Mouse (Mus musculus): Measurements from ENCODE around the gene Chrna5. TPM values are rescaled to one million over a fixed set of nuclear protein-coding genes. Genes with fewer than 3 reads are reported as not detected.
"Not testable (repeated sequence)": the region's sequence is repeated elsewhere in the genome, so short reads cannot be mapped to it uniquely, and the experiment has no call there.

Gene Chrna5
- polyA plus RNA-seq (2016; fragmentation: Nextera tagmentation; extraction: Ambion mirVana) = 0.06 and 0.20 TPM in 2 replicates

GRCm38 (mm10) chr9:54980674-54981073, at the start of gene Chrna5:
Chrna5 (plus strand) TSS chr9:54980880.
- Histone ChIP-seq H3K9ac (no peak within 1 kb of the TSS), H3K27ac (no peak within 1 kb of the TSS)

GRCm38 (mm10) chr9:54931765-54932164, 48.9 kb upstream of the Chrna5 start:
- Histone ChIP-seq H3K4me1 (no peaks in the 10 kb centered on the region), H3K27ac (no peak overlapping the region), H3K9ac (no peak overlapping the region), H3K9me3 (replicated peaks) (no peaks in the 10 kb centered on the region), H3K27me3 (replicated peaks) (no peaks in the 10 kb centered on the region), H3K36me3 (no peaks in the 10 kb centered on the region), H3K4me2 (no peak overlapping the region), H3K4me3 (no peak overlapping the region)
- ATAC-seq = no peak
- 4% methylated on average over 1 of the region's 1 CpGs for WGBS (ENCODE audit: insufficient replicate concordance)

More at GRCm38 (mm10) chr9:54980674-54981073, at the start of gene Chrna5:
- no peak for ATAC-seq
- H3K4me1 ChIP-seq = peaks cover 11% of the 10 kb centered on the region
- H3K9me3 ChIP-seq (replicated peaks) = no peaks in the 10 kb centered on the region
- H3K4me3 ChIP-seq = peak within 1 kb of the TSS; percentile 62
- H3K36me3 ChIP-seq = no peaks in the 10 kb centered on the region
- peaks cover 66% of the 10 kb centered on the region for H3K27me3 ChIP-seq (replicated peaks)
- WGBS (ENCODE audit: insufficient replicate concordance) = 59% methylated on average over 8 of the region's 8 CpGs
- H3K4me2 ChIP-seq = peak within 1 kb of the TSS; percentile 81

- no peak overlapping the region for H3K4me2 ChIP-seq
- no peak overlapping the region for H3K27ac ChIP-seq
- no peak overlapping the region for H3K4me3 ChIP-seq
- H3K9ac ChIP-seq = no peak overlapping the region
- H3K9me3 ChIP-seq (replicated peaks) = no peaks in the 10 kb centered on the region
- H3K36me3 ChIP-seq = no peaks in the 10 kb centered on the region
- no peaks in the 10 kb centered on the region for H3K4me1 ChIP-seq
- ATAC-seq = no peak
- WGBS (ENCODE audit: insufficient replicate concordance) = 50% methylated on average over 2 of the region's 2 CpGs
- H3K27me3 ChIP-seq (replicated peaks) = no peaks in the 10 kb centered on the region
These were observed 48.3 kb upstream of the Chrna5 start for GRCm38 (mm10) chr9:54932379-54932778.

- H3K9ac ChIP-seq = no peak overlapping the region
- no peaks in the 10 kb centered on the region for H3K9me3 ChIP-seq (replicated peaks)
- no peaks in the 10 kb centered on the region; the same call in 1 of the 2 replicates for H3K27me3 ChIP-seq (replicated peaks)
- H3K4me2 ChIP-seq = no peak overlapping the region
- no peak overlapping the region for H3K4me3 ChIP-seq
- H3K27ac ChIP-seq = no peak overlapping the region
- H3K36me3 ChIP-seq = no peaks in the 10 kb centered on the region
- no peak for ATAC-seq
- H3K4me1 ChIP-seq = no peaks in the 10 kb centered on the region
- 76% methylated on average over 4 of the region's 4 CpGs for WGBS (ENCODE audit: insufficient replicate concordance)
These were observed 38.6 kb upstream of the Chrna5 start for GRCm38 (mm10) chr9:54942071-54942470.

- H3K4me1 ChIP-seq = no peaks in the 10 kb centered on the region
- no peak overlapping the region for H3K4me2 ChIP-seq
- no peak overlapping the region for H3K27ac ChIP-seq
- no peak overlapping the region for H3K4me3 ChIP-seq
- no peak overlapping the region for H3K9ac ChIP-seq
- no peaks in the 10 kb centered on the region for H3K9me3 ChIP-seq (replicated peaks)
- no peaks in the 10 kb centered on the region for H3K36me3 ChIP-seq
- 57% methylated on average over 2 of the region's 2 CpGs for WGBS (ENCODE audit: insufficient replicate concordance)
- ATAC-seq = no peak
- no peaks in the 10 kb centered on the region; the same call in 1 of the 2 replicates for H3K27me3 ChIP-seq (replicated peaks)
These were observed 36.2 kb upstream of the Chrna5 start for GRCm38 (mm10) chr9:54944467-54944866.

- WGBS (ENCODE audit: insufficient replicate concordance) = 65% methylated on average over 16 of the region's 16 CpGs
- Histone ChIP-seq H3K36me3 (no peaks in the 10 kb centered on the region), H3K4me3 (no peak overlapping the region), H3K4me2 (no peak overlapping the region), H3K4me1 (peaks cover 7% of the 10 kb centered on the region), H3K27me3 (replicated peaks) (no peaks in the 10 kb centered on the region; the same call in 1 of the 2 replicates), H3K9me3 (replicated peaks) (no peaks in the 10 kb centered on the region), H3K27ac (no peak overlapping the region), H3K9ac (no peak overlapping the region)
- no peak for ATAC-seq
These were observed 34.4 kb upstream of the Chrna5 start for GRCm38 (mm10) chr9:54946256-54946655.

GRCm38 (mm10) chr9:54949465-54949864, 31.2 kb upstream of the Chrna5 start:
- Histone ChIP-seq H3K27me3 (replicated peaks) (no peaks in the 10 kb centered on the region; the same call in 1 of the 2 replicates), H3K9ac (no peak overlapping the region), H3K36me3 (peaks cover 25% of the 10 kb centered on the region), H3K27ac (no peak overlapping the region), H3K4me2 (no peak overlapping the region), H3K9me3 (replicated peaks) (no peaks in the 10 kb centered on the region), H3K4me1 (peaks cover 38% of the 10 kb centered on the region), H3K4me3 (no peak overlapping the region)
- no peak for ATAC-seq

- peaks cover 31% of the 10 kb centered on the region for H3K36me3 ChIP-seq
- H3K4me3 ChIP-seq = peak overlapping the region; percentile 94
- peak overlapping the region; percentile 77 for H3K4me2 ChIP-seq
- peak overlapping the region; percentile 91 for H3K9ac ChIP-seq
- H3K4me1 ChIP-seq = peaks cover 40% of the 10 kb centered on the region
- WGBS (ENCODE audit: insufficient replicate concordance) = 19% methylated on average over 8 of the region's 8 CpGs
- not testable (repeated sequence) for H3K9me3 ChIP-seq (replicated peaks); H3K27me3 ChIP-seq (replicated peaks); ATAC-seq
- peak overlapping the region; percentile 51; the same call in 1 of the 2 replicates for H3K27ac ChIP-seq
These were observed 30.5 kb upstream of the Chrna5 start for GRCm38 (mm10) chr9:54950162-54950561.

- Histone ChIP-seq H3K9me3 (replicated peaks) (no peaks in the 10 kb centered on the region), H3K27ac (peak within 1 kb of the TSS; percentile 87), H3K27me3 (replicated peaks) (no peaks in the 10 kb centered on the region; the same call in 1 of the 2 replicates), H3K9ac (peak within 1 kb of the TSS; percentile 91), H3K4me2 (peak within 1 kb of the TSS; percentile 77), H3K4me3 (peak within 1 kb of the TSS; percentile 94), H3K4me1 (peaks cover 46% of the 10 kb centered on the region), H3K36me3 (peaks cover 37% of the 10 kb centered on the region)
- ATAC-seq = peak; percentile 99
- under 1% methylated on average over 62 of the region's 65 CpGs for WGBS (ENCODE audit: insufficient replicate concordance)
These were observed 29.9 kb upstream of the Chrna5 start, which contains the start of the genes Psma4 and AY074887 for GRCm38 (mm10) chr9:54950575-54951321. Psma4 (plus strand) TSS chr9:54950790. AY074887 (minus strand) TSS chr9:54950998.

- no peaks in the 10 kb centered on the region for H3K9me3 ChIP-seq (replicated peaks)
- H3K27me3 ChIP-seq (replicated peaks) = no peaks in the 10 kb centered on the region
- peaks cover 38% of the 10 kb centered on the region for H3K36me3 ChIP-seq
- no peaks in the 10 kb centered on the region for H3K4me1 ChIP-seq
- no peak overlapping the region for H3K4me3 ChIP-seq
- H3K4me2 ChIP-seq = no peak overlapping the region
- no peak overlapping the region for H3K27ac ChIP-seq
- no peak for ATAC-seq
- 87% methylated on average over 4 of the region's 4 CpGs for WGBS (ENCODE audit: insufficient replicate concordance)
- no peak overlapping the region for H3K9ac ChIP-seq
These were observed 19.6 kb upstream of the Chrna5 start for GRCm38 (mm10) chr9:54961059-54961458.

GRCm38 (mm10) chr9:54963669-54964068, 17.0 kb upstream of the Chrna5 start:
- Histone ChIP-seq H3K27ac (no peak overlapping the region), H3K4me3 (no peak overlapping the region), H3K4me2 (no peak overlapping the region), H3K4me1 (no peaks in the 10 kb centered on the region), H3K36me3 (peaks cover 13% of the 10 kb centered on the region), H3K27me3 (replicated peaks) (no peaks in the 10 kb centered on the region), H3K9ac (no peak overlapping the region), H3K9me3 (replicated peaks) (no peaks in the 10 kb centered on the region)
- no peak for ATAC-seq

- no peak for ATAC-seq
- Histone ChIP-seq H3K9me3 (replicated peaks) (no peaks in the 10 kb centered on the region), H3K4me2 (no peak overlapping the region), H3K27me3 (replicated peaks) (peaks cover 4% of the 10 kb centered on the region; the same call in 1 of the 2 replicates), H3K27ac (no peak overlapping the region), H3K9ac (no peak overlapping the region), H3K36me3 (no peaks in the 10 kb centered on the region), H3K4me3 (no peak overlapping the region), H3K4me1 (no peaks in the 10 kb centered on the region)
- WGBS (ENCODE audit: insufficient replicate concordance) = 36% methylated on average over 8 of the region's 8 CpGs
These were observed 10.6 kb upstream of the Chrna5 start for GRCm38 (mm10) chr9:54969972-54970637.

Data from liver, embryonic 12.5 days (tissue).